Comparison of ENCODE assay signal across 8 mouse cellular contexts in the genomic region with DNA sequence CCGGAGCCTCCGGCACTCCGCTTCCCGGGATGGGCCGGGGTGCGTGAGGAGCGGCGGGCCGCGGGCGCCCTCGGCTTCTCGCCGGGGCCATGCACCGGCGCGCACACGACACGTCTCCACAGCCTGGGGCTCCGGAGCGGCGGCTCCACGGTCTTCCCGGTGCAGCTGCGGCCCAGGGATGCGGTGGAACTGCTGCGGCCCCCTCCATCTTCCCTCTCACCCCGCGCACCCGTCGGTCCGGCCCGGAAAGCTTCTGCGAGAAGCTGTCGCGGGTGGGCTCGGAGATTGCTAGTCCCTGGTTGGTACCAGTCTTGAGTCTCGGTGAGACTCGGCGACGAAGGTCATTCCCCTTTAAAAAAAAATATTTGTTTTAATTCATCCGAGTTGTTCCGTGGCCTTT. TPM values are rescaled to one million over a fixed set of nuclear protein-coding genes. Genes with fewer than 3 reads are reported as not detected.
DNase-seq lines count a peak whose midpoint lies in the region; ATAC-seq lines count a peak whose summit lies in the region.

No protein-coding gene starts in this region.

- H3K27me3 ChIP-seq in forebrain, embryonic 13.5 days = 0 out of 2 replicates have a peak, but pooled peaks cover 3% of the 10 kb centered on the region
- H3K27me3 ChIP-seq in liver, embryonic 12.5 days (replicated peaks) = peaks cover 30% of the 10 kb centered on the region
- H3K27me3 ChIP-seq in stomach, embryonic 14.5 days (ENCODE audit: control insufficient read depth, insufficient read depth, low read length) = no peaks in the 10 kb centered on the region

- no peaks in the 10 kb centered on the region for H3K9me3 ChIP-seq in forebrain, embryonic 13.5 days (replicated peaks)
- no peaks in the 10 kb centered on the region for H3K9me3 ChIP-seq in liver, embryonic 12.5 days (replicated peaks)
- no peaks in the 10 kb centered on the region for H3K9me3 ChIP-seq in stomach, embryonic 14.5 days (ENCODE audit: control insufficient read depth, low read depth, low read length)

- DNase-seq in kidney, adult 11 months = peak; percentile 33
- DNase-seq in kidney, postnatal 10 days = no peak
- DNase-seq in R1 (ENCODE audit: low read depth, low spot score) = peak; percentile 39
- no peak for DNase-seq in frontal cortex, postnatal 14 days (ENCODE audit: low spot score in 2 of 2)
- DNase-seq in cerebellum, postnatal 36 days = no peak

- H3K4me3 ChIP-seq in forebrain, embryonic 13.5 days = peak overlapping the region; percentile 82
- H3K4me3 ChIP-seq in liver, embryonic 12.5 days = peak overlapping the region; percentile 70
- H3K4me3 ChIP-seq in stomach, embryonic 14.5 days (ENCODE audit: low read depth, low read length) = peak overlapping the region; percentile 81

- H3K4me2 ChIP-seq in forebrain, embryonic 13.5 days = peak overlapping the region; percentile 72
- peak overlapping the region; percentile 97 for H3K4me2 ChIP-seq in liver, embryonic 12.5 days
- H3K4me2 ChIP-seq in stomach, embryonic 14.5 days (replicated peaks; ENCODE audit: low read depth, low read length) = peak overlapping the region; percentile 52

- peak overlapping the region; percentile 98 for H3K27ac ChIP-seq in forebrain, embryonic 13.5 days
- H3K27ac ChIP-seq in liver, embryonic 12.5 days = peak overlapping the region; percentile 86
- peak overlapping the region; percentile 99 for H3K27ac ChIP-seq in stomach, embryonic 14.5 days (ENCODE audit: low read length)

- peak; percentile 79; the same call in 1 of the 2 replicates for ATAC-seq in forebrain, embryonic 13.5 days
- ATAC-seq in liver, embryonic 12.5 days = peak; percentile 35
- peak; percentile 15; the same call in 1 of the 2 replicates for ATAC-seq in stomach, embryonic 14.5 days (ENCODE audit: insufficient number of reproducible peaks, insufficient read depth, low FRiP score, low read depth)

- no peaks in the 10 kb centered on the region for H3K36me3 ChIP-seq in forebrain, embryonic 13.5 days (ENCODE audit: poor library complexity, severe bottlenecking)
- no peaks in the 10 kb centered on the region for H3K36me3 ChIP-seq in liver, embryonic 12.5 days
- H3K36me3 ChIP-seq in stomach, embryonic 14.5 days (ENCODE audit: control insufficient read depth, insufficient read depth, low read length) = no peaks in the 10 kb centered on the region

- H3K4me1 ChIP-seq in forebrain, embryonic 13.5 days = peaks cover 20% of the 10 kb centered on the region
- H3K4me1 ChIP-seq in liver, embryonic 12.5 days = peaks cover 42% of the 10 kb centered on the region
- peaks cover 4% of the 10 kb centered on the region; the same call in 1 of the 2 replicates for H3K4me1 ChIP-seq in stomach, embryonic 14.5 days (ENCODE audit: control insufficient read depth, insufficient read depth, low read length)

- peak overlapping the region; percentile 92 for H3K9ac ChIP-seq in forebrain, embryonic 13.5 days
- peak overlapping the region; percentile 77 for H3K9ac ChIP-seq in liver, embryonic 12.5 days
- peak overlapping the region; percentile 87 for H3K9ac ChIP-seq in stomach, embryonic 14.5 days (replicated peaks; ENCODE audit: low read depth, low read length)

- WGBS in forebrain, embryonic 13.5 days = under 1% methylated on average over 43 of the region's 43 CpGs
- WGBS in liver, embryonic 12.5 days (ENCODE audit: insufficient replicate concordance) = under 1% methylated on average over 43 of the region's 43 CpGs
- WGBS in stomach, embryonic 14.5 days = under 1% methylated on average over 29 of the region's 43 CpGs

RNA-seq across cellular contexts. Expression of a gene that starts 1.6 kb away (rescaled TPM):
- polyA plus RNA-seq in forebrain, embryonic 13.5 days (2015; fragmentation: Nextera tagmentation; extraction: Ambion mirVana) = 13.7 TPM in 2 replicates
- 14.7 and 14.9 TPM in 2 replicates for polyA plus RNA-seq in liver, embryonic 12.5 days (2016; fragmentation: Nextera tagmentation; extraction: Ambion mirVana)
- 36.4 and 37.3 TPM in 2 replicates for polyA plus RNA-seq in stomach, embryonic 14.5 days (2014; fragmentation: Nextera tagmentation; extraction: Ambion mirVana)

RNA-seq across cellular contexts. Expression of a gene that starts 58.9 kb away (rescaled TPM):
- 414 and 420 TPM in 2 replicates for polyA plus RNA-seq in forebrain, embryonic 13.5 days (2015; fragmentation: Nextera tagmentation; extraction: Ambion mirVana)
- 326 and 344 TPM in 2 replicates for polyA plus RNA-seq in liver, embryonic 12.5 days (2016; fragmentation: Nextera tagmentation; extraction: Ambion mirVana)
- 439 and 440 TPM in 2 replicates for polyA plus RNA-seq in stomach, embryonic 14.5 days (2014; fragmentation: Nextera tagmentation; extraction: Ambion mirVana)

RNA-seq across cellular contexts. Expression of a gene that starts 59.0 kb away (rescaled TPM):
- polyA plus RNA-seq in forebrain, embryonic 13.5 days (2015; fragmentation: Nextera tagmentation; extraction: Ambion mirVana) = 0.13 and 0.16 TPM in 2 replicates
- polyA plus RNA-seq in liver, embryonic 12.5 days (2016; fragmentation: Nextera tagmentation; extraction: Ambion mirVana) = 0.12 TPM in 1 of 2 replicates, not detected in the other
- polyA plus RNA-seq in stomach, embryonic 14.5 days (2014; fragmentation: Nextera tagmentation; extraction: Ambion mirVana) = 0.80 and 0.97 TPM in 2 replicates

Comparison
In these comparisons a context has a peak if more than half of its experiments do, and no peak if none do; other contexts are left out.
1. DNase-seq: peak in kidney, adult 11 months (single experiment) and R1 (single experiment); none in kidney, postnatal 10 days (single experiment), frontal cortex, postnatal 14 days (0 of 2) and cerebellum, postnatal 36 days (0 of 2).
2. ATAC-seq: peak in every context shown above with its lines; median percentile 79 in forebrain, embryonic 13.5 days; 35 in liver, embryonic 12.5 days; 15 in stomach, embryonic 14.5 days.
3. Peak in every context shown above with its lines, with median percentiles within 50 percentile points of each other: H3K27ac ChIP-seq, H3K4me2 ChIP-seq, H3K4me3 ChIP-seq and H3K9ac ChIP-seq.